Mouse (Mus musculus): ENCODE data around the gene Mmp3. TPM values are rescaled to one million over a fixed set of nuclear protein-coding genes. Genes with fewer than 3 reads are reported as not detected.
"Not testable (repeated sequence)": the region's sequence is repeated elsewhere in the genome, so short reads cannot be mapped to it uniquely, and the experiment has no call there.

The Mmp3 gene
- not detected in 2 replicates for polyA plus RNA-seq (2015; fragmentation: Nextera tagmentation; extraction: Ambion mirVana)

- Histone ChIP-seq H3K36me3 (ENCODE audit: control insufficient read depth, insufficient read depth) (no peaks in the 10 kb centered on the region), H3K4me3 (replicated peaks; ENCODE audit: low read length) (no peak within 1 kb of the TSS)
These were observed at the start of gene Mmp3 for GRCm38 (mm10) chr9:7445522-7445921. Mmp3 (plus strand) TSS chr9:7445822.

DNA sequence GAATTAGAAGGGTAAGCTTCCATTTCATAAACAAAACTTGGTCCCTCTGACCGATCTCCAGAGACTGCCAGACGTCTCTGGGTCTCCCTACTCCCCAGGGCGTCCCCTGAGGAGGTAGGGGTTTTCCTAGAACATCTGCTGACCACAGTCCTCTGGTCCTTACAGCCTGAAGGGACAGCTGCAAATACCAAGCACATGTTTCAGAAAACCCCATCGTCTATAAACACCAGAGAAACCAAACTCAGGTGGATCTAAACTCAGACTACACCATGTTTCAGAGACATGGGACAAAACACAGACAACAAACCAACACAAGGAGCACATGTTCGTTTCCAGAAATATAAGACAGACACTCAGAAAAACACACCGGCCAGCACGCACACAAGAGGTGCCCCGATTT, 49.1 kb upstream of the Mmp3 start:
- H3K4me1 ChIP-seq (replicated peaks; ENCODE audit: control insufficient read depth, insufficient read depth, low read length); ATAC-seq; H3K4me3 ChIP-seq (replicated peaks; ENCODE audit: low read length); H3K9me3 ChIP-seq (ENCODE audit: control insufficient read depth, low read length); H3K4me2 ChIP-seq (ENCODE audit: low read length); H3K27ac ChIP-seq (ENCODE audit: low read length); H3K9ac ChIP-seq (replicated peaks; ENCODE audit: low read depth, low read length); H3K27me3 ChIP-seq (replicated peaks; ENCODE audit: control insufficient read depth, insufficient read depth, low read length); H3K36me3 ChIP-seq (ENCODE audit: control insufficient read depth, insufficient read depth): not testable (repeated sequence)
- WGBS = 82% methylated on average over 8 of the region's 8 CpGs

More at GRCm38 (mm10) chr9:7445522-7445921, at the start of gene Mmp3:
- H3K9me3 ChIP-seq (ENCODE audit: control insufficient read depth, low read length) = no peaks in the 10 kb centered on the region
- 93% methylated on average over 2 of the region's 2 CpGs for WGBS
- H3K9ac ChIP-seq (replicated peaks; ENCODE audit: low read depth, low read length) = no peak within 1 kb of the TSS
- H3K27me3 ChIP-seq (replicated peaks; ENCODE audit: control insufficient read depth, insufficient read depth, low read length) = no peaks in the 10 kb centered on the region
- H3K4me1 ChIP-seq (replicated peaks; ENCODE audit: control insufficient read depth, insufficient read depth, low read length) = no peaks in the 10 kb centered on the region
- H3K27ac ChIP-seq (ENCODE audit: low read length) = no peak within 1 kb of the TSS
- ATAC-seq = no peak
- H3K4me2 ChIP-seq (ENCODE audit: low read length) = no peak within 1 kb of the TSS

- no peaks in the 10 kb centered on the region for H3K9me3 ChIP-seq (ENCODE audit: control insufficient read depth, low read length)
- no peaks in the 10 kb centered on the region for H3K27me3 ChIP-seq (replicated peaks; ENCODE audit: control insufficient read depth, insufficient read depth, low read length)
- no peak overlapping the region for H3K4me3 ChIP-seq (replicated peaks; ENCODE audit: low read length)
- H3K9ac ChIP-seq (replicated peaks; ENCODE audit: low read depth, low read length) = no peak overlapping the region
- WGBS = 84% methylated on average over 2 of the region's 2 CpGs
- no peak for ATAC-seq
- H3K36me3 ChIP-seq (ENCODE audit: control insufficient read depth, insufficient read depth) = no peaks in the 10 kb centered on the region
- no peak overlapping the region for H3K27ac ChIP-seq (ENCODE audit: low read length)
- no peak overlapping the region for H3K4me2 ChIP-seq (ENCODE audit: low read length)
- no peaks in the 10 kb centered on the region for H3K4me1 ChIP-seq (replicated peaks; ENCODE audit: control insufficient read depth, insufficient read depth, low read length)
These were observed 7.7 kb downstream of the Mmp3 start for GRCm38 (mm10) chr9:7453302-7453701.

DNA sequence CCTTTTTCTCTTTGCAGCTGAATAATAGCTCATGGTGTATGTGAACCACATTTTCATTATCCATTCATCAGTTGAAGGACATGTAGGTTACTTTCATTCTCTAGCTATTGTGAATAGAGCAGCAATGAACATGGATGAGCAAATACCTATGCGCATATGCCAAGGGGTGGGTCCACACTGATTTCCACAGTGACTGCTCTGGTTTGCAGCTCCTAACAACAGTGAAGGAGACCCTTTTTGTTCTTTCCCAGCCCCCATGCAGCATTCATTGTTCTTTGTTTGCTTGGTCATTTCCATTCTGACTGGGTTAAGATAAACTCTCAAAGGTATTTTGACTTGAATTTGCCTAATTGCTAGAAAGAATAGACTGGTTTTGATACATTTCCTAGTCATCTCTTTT, 24.6 kb downstream of the Mmp3 start:
- Histone ChIP-seq H3K27ac (ENCODE audit: low read length) (no peak overlapping the region), H3K4me1 (replicated peaks; ENCODE audit: control insufficient read depth, insufficient read depth, low read length) (no peaks in the 10 kb centered on the region), H3K4me3 (replicated peaks; ENCODE audit: low read length) (no peak overlapping the region), H3K27me3 (replicated peaks; ENCODE audit: control insufficient read depth, insufficient read depth, low read length) (no peaks in the 10 kb centered on the region), H3K36me3 (ENCODE audit: control insufficient read depth, insufficient read depth) (no peaks in the 10 kb centered on the region), H3K4me2 (ENCODE audit: low read length) (no peak overlapping the region), H3K9me3 (ENCODE audit: control insufficient read depth, low read length) (no peaks in the 10 kb centered on the region), H3K9ac (replicated peaks; ENCODE audit: low read depth, low read length) (no peak overlapping the region)
- no peak for ATAC-seq
- 97% methylated on average over 1 of the region's 1 CpGs for WGBS

DNA sequence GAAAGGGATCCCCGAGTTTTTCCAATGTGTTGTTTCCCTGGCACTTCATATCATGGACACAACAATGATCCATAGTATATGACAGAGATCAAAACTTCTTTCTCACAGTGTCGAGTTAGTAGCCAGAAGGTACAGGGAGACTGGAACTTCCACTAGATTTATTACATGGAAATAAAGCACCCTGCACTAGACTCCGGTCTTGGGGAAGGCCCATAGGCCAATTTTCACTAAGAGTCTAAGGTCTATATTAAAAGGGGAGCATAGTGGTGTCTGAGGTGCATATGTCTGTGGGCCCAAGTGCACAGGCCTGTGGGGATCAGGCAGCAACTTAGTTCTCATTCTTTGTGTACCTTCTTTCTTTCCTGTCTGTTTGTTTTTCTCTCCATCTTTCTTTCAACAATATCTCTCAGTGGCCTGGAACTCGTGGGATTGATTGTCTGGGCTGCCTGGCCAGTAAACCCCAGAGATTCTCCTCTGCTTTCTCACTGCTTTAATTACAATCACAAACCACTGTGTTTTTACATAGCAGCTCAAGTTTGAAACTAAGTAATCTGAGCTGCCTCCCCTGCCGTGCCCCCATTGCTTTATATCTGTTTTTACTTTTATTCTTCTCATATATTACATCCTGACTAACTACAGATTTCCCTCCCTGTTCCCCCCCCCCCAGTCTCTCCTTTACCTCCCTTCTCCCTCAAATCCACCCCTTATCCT, 38.2 kb downstream of the Mmp3 start:
- Histone ChIP-seq H3K36me3 (ENCODE audit: control insufficient read depth, insufficient read depth) (no peaks in the 10 kb centered on the region), H3K4me2 (ENCODE audit: low read length) (no peak overlapping the region), H3K9ac (replicated peaks; ENCODE audit: low read depth, low read length) (no peak overlapping the region), H3K9me3 (ENCODE audit: control insufficient read depth, low read length) (no peaks in the 10 kb centered on the region), H3K27ac (ENCODE audit: low read length) (no peak overlapping the region), H3K4me1 (replicated peaks; ENCODE audit: control insufficient read depth, insufficient read depth, low read length) (no peaks in the 10 kb centered on the region), H3K27me3 (replicated peaks; ENCODE audit: control insufficient read depth, insufficient read depth, low read length) (no peaks in the 10 kb centered on the region), H3K4me3 (replicated peaks; ENCODE audit: low read length) (no peak overlapping the region)
- ATAC-seq = no peak
- 82% methylated on average over 5 of the region's 5 CpGs for WGBS

GRCm38 (mm10) chr9:7501138-7501537, 55.5 kb downstream of the Mmp3 start:
- H3K4me1 ChIP-seq (replicated peaks; ENCODE audit: control insufficient read depth, insufficient read depth, low read length) = no peaks in the 10 kb centered on the region
- no peak overlapping the region for H3K4me3 ChIP-seq (replicated peaks; ENCODE audit: low read length)
- H3K36me3 ChIP-seq (ENCODE audit: control insufficient read depth, insufficient read depth) = no peaks in the 10 kb centered on the region
- no peak overlapping the region for H3K9ac ChIP-seq (replicated peaks; ENCODE audit: low read depth, low read length)
- H3K9me3 ChIP-seq (ENCODE audit: control insufficient read depth, low read length) = no peaks in the 10 kb centered on the region
- no peak overlapping the region for H3K27ac ChIP-seq (ENCODE audit: low read length)
- no peak for ATAC-seq
- no peak overlapping the region for H3K4me2 ChIP-seq (ENCODE audit: low read length)
- no peaks in the 10 kb centered on the region for H3K27me3 ChIP-seq (replicated peaks; ENCODE audit: control insufficient read depth, insufficient read depth, low read length)
- 83% methylated on average over 3 of the region's 3 CpGs for WGBS

DNA sequence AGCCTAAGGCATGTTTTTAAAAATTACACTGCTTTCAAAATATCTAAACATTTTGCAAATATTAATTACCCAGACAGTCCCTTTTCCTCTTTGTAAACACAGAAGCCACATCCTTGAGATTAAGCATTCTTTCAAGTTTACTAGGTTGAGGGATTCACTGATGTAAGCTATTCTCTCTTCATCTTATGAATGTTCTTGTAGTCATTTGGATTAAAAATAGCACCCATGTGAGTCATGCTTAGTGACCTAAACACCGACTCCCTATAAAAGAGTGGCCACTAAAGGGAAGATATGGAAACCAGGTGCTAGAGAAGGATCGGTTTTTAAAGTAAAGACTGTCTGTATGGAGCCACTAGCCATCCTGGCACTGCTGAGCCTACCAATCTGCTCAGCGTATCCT, 56.4 kb downstream of the Mmp3 start, which contains the start of gene Mmp10:
Gene Mmp10, plus strand, starts transcription at position 302 of the 400 bp plus-strand sequence.
- WGBS = 91% methylated on average over 3 of the region's 3 CpGs
- no peaks in the 10 kb centered on the region for H3K27me3 ChIP-seq (replicated peaks; ENCODE audit: control insufficient read depth, insufficient read depth, low read length)
- no peaks in the 10 kb centered on the region for H3K4me1 ChIP-seq (replicated peaks; ENCODE audit: control insufficient read depth, insufficient read depth, low read length)
- H3K4me2 ChIP-seq (ENCODE audit: low read length) = no peak within 1 kb of the TSS
- H3K9me3 ChIP-seq (ENCODE audit: control insufficient read depth, low read length) = no peaks in the 10 kb centered on the region
- no peak within 1 kb of the TSS for H3K9ac ChIP-seq (replicated peaks; ENCODE audit: low read depth, low read length)
- H3K27ac ChIP-seq (ENCODE audit: low read length) = no peak within 1 kb of the TSS
- no peak for ATAC-seq
- no peaks in the 10 kb centered on the region for H3K36me3 ChIP-seq (ENCODE audit: control insufficient read depth, insufficient read depth)
- H3K4me3 ChIP-seq (replicated peaks; ENCODE audit: low read length) = no peak within 1 kb of the TSS

Other genes starting within 250 kb of the Mmp3 start
- gene Mmp13, start 173.3 kb upstream of the Mmp3 start, polyA plus RNA-seq (2015; fragmentation: Nextera tagmentation; extraction: Ambion mirVana) = 0.32 TPM in 1 of 2 replicates, not detected in the other
- not detected in 2 replicates for gene Mmp12, start 101.4 kb upstream of the Mmp3 start, polyA plus RNA-seq (2015; fragmentation: Nextera tagmentation; extraction: Ambion mirVana)
- not detected in 2 replicates for gene Mmp1b, start 57.8 kb upstream of the Mmp3 start, polyA plus RNA-seq (2015; fragmentation: Nextera tagmentation; extraction: Ambion mirVana)
- gene Mmp10, start 56.5 kb downstream of the Mmp3 start, polyA plus RNA-seq (2015; fragmentation: Nextera tagmentation; extraction: Ambion mirVana) = not detected in 2 replicates
- 0.20 TPM in 1 of 2 replicates, not detected in the other for gene Mmp8, start 112.6 kb downstream of the Mmp3 start, polyA plus RNA-seq (2015; fragmentation: Nextera tagmentation; extraction: Ambion mirVana)
- gene Mmp27, start 125.6 kb downstream of the Mmp3 start, polyA plus RNA-seq (2015; fragmentation: Nextera tagmentation; extraction: Ambion mirVana) = not detected in 2 replicates
- gene Mmp20, start 182.4 kb downstream of the Mmp3 start, polyA plus RNA-seq (2015; fragmentation: Nextera tagmentation; extraction: Ambion mirVana) = not detected in 2 replicates
- gene Mmp7, start 246.3 kb downstream of the Mmp3 start, polyA plus RNA-seq (2015; fragmentation: Nextera tagmentation; extraction: Ambion mirVana) = not detected in 2 replicates